Mouse (Mus musculus): Measurements from ENCODE around the gene Gm21943. TPM values are rescaled to one million over a fixed set of nuclear protein-coding genes. Genes with fewer than 3 reads are reported as not detected.

Gm21943 gene
- polyA plus RNA-seq (2014; fragmentation: Illumina TruSeq; extraction: RNeasy Lipid Tissue Mini Kit (QIAGEN cat#74804); ENCODE audit: low read depth, low replicate concordance) = 0.37 TPM

DNA sequence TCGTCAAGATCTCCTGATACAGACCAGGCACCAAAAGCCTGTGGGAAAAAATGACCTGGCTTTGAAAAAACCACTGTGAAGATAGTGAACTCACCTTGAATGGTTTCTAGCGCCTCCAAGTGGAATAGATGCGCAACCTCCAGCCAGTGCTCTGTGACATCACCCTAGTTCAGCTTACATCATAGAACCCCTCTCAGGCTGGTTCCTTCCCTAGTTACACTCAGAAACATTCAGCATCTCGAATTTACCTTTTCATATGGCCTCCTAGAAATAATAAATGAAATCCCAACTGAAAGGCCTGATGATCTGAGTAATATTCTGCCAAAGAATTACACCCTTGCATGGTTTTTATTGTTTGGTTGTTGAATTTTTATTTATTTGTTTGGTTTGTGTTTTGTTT is at the start of gene Gm21943:
Gene Gm21943, minus strand, starts transcription at position 101 of the 400 bp plus-strand sequence.

Other genes starting within 250 kb of the Gm21943 start
- gene Gm28961, start 172.0 kb upstream of the Gm21943 start, polyA plus RNA-seq (2014; fragmentation: Illumina TruSeq; extraction: RNeasy Lipid Tissue Mini Kit (QIAGEN cat#74804); ENCODE audit: low read depth, low replicate concordance) = not detected

Data from adipose tissue, adult 10 weeks (tissue).